Mouse (Mus musculus) thymus, adult 2 months (tissue): ENCODE data around the gene Mfsd4b5. TPM values are rescaled to one million over a fixed set of nuclear protein-coding genes. Genes with fewer than 3 reads are reported as not detected.

Experiments
- DNase-seq: peaks from one replicate; pipeline ENCODE4 v3.0.0; 2021
- H3K27ac ChIP-seq: fragments of 200-500 bp; 2 replicates; pipeline ENCODE4 v1.5.1; 2012; ENCODE audit warnings: low read length, control low read depth; ENCODE audit not compliant: control insufficient read depth, insufficient read depth
- H3K27me3 ChIP-seq: fragments of 200-500 bp; 2 replicates; pipeline ENCODE4 v1.6.1; 2012; ENCODE audit warnings: mild to moderate bottlenecking, low read length, moderate library complexity, mixed read lengths; ENCODE audit not compliant: control insufficient read depth, insufficient read depth
- H3K36me3 ChIP-seq: fragments of 200-500 bp; 2 replicates; pipeline ENCODE4 v1.6.1; 2012; ENCODE audit warnings: mild to moderate bottlenecking, low read length, moderate library complexity; ENCODE audit not compliant: control insufficient read depth, insufficient read depth
- H3K4me1 ChIP-seq: fragments of 200-500 bp; replicated peaks from 2 replicates; pipeline ENCODE4 v1.6.1; 2012; ENCODE audit warnings: low read length; ENCODE audit not compliant: control insufficient read depth, insufficient read depth
- H3K4me3 ChIP-seq: fragments of 200-500 bp; 2 replicates; pipeline ENCODE4 v1.5.1; 2012; ENCODE audit warnings: mild to moderate bottlenecking, low read length, control low read depth, moderate library complexity; ENCODE audit not compliant: control insufficient read depth, insufficient read depth
- CTCF ChIP-seq: fragments of 200-500 bp; IDR thresholded peaks from 2 replicates; pipeline ENCODE4 v1.5.1; 2012; ENCODE audit warnings: mild to moderate bottlenecking, control low read depth, low read length, moderate library complexity, borderline replicate concordance; ENCODE audit not compliant: control insufficient read depth, poor library complexity, insufficient read depth; ENCODE audit errors: extremely low read depth
- POLR2A ChIP-seq: fragments of 200-500 bp; IDR thresholded peaks from 2 replicates; pipeline ENCODE4 v1.6.1; 2012; ENCODE audit warnings: mild to moderate bottlenecking, low read length, control low read depth, moderate library complexity; ENCODE audit not compliant: control insufficient read depth, poor library complexity, insufficient read depth; ENCODE audit errors: extremely low read depth
- WGBS: fragments of 180-500 bp; shearing (Covaris S2); methylation state at CpG from one replicate; pipeline ENCODE4 v1.1.7; 2018; 5-methylcytosine and 5-hydroxymethylcytosine counted together
- polyA plus RNA-seq: library from polyadenylated mRNA; depleted of rRNA; stranded (reverse); fragments of >200 nt; gene quantifications from 2 replicates; pipeline ENCODE4 v1.2.3, GENCODE M21; 2012

Gene Mfsd4b5
- polyA plus RNA-seq, 1 experiment: 0.59 TPM

DNA sequence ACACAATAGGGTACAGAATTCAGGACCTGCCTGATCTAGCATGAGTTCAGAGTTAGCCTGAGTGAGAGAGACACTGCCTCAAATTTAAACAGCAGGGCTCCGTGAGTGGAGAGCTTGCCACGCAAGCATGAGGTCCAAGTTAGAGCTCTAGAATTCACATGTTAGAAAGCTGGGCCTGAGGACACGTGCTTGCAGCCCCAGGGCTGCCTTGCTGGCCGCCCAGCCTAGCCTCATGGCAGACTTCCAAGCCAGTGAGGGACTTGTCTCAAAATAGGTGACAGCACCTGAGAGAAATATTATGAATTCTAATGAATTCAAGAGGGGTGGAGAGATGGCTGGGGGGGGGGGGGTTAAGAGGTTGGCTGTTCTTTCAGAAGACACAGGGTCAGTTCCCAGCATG lies 21.5 kb upstream of the Mfsd4b5 start:
- 92% methylated on average over 4 of the region's 4 CpGs for WGBS

DNA sequence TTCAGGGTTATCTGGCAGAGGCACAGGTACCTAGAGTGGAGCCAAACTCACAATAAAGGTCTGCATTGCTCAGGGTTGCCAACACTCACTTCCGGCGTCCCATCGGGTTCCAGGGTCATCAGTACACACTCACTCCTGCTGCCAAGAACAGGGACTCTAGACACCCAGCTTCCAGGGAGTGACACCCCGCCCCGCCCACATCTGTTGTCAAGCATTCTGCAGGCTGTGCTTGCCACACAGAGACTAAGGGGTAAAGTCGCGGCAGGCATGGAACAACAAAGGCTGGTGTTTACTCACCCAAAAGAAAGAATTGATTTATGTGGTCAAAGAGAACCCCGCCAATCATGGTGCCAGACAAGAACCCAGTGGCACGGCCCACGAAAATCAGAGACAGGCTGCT lies 20.5 kb upstream of the Mfsd4b5 start:
- Histone ChIP-seq H3K27me3 (no peaks in the 10 kb centered on the region), H3K4me3 (no peak overlapping the region), H3K36me3 (no peaks in the 10 kb centered on the region), H3K27ac (no peak overlapping the region), H3K4me1 (peaks cover 6% of the 10 kb centered on the region; the same call in 1 of the 2 replicates)
- TF ChIP-seq CTCF (no peak), POLR2A (no peak)
- DNase-seq: no peak
- 67% methylated on average over 10 of the region's 10 CpGs for whole genome bisulfite sequencing

More for the DNA sequence above, 21.5 kb upstream of the Mfsd4b5 start:
- Histone ChIP-seq H3K27me3 (no peaks in the 10 kb centered on the region), H3K36me3 (no peaks in the 10 kb centered on the region), H3K27ac (no peak overlapping the region), H3K4me3 (no peak overlapping the region), H3K4me1 (peaks cover 6% of the 10 kb centered on the region; the same call in 1 of the 2 replicates)
- DNase-seq: no peak
- no peak for TF ChIP-seq CTCF

DNA sequence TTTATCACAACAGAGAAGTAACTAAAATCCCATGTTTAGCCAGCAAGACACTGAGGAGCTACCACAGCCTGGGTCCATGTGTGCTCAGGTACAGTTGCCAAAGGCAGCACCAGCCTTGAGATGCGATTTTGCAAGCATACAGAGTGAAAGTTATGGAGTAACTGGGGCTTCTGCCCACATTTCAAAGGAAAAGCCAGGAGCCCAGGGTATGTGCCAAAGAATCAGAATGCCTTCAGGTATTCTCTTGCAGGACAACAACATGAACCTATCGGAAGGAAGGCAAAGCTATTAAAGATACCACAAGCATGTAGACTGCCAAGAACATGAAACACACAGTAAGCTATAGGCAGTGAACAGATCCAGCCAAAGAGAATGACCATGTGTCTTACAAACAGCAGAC lies 14.3 kb upstream of the Mfsd4b5 start:
- H3K4me1 ChIP-seq: 0 out of 2 replicates have a peak, but pooled peaks cover 2% of the 10 kb centered on the region
- no peak for TF ChIP-seq POLR2A
- no peak for TF ChIP-seq CTCF
- DNase-seq: no peak
- 93% methylated on average over 2 of the region's 2 CpGs for WGBS
- H3K27ac ChIP-seq: no peak overlapping the region
- H3K4me3 ChIP-seq: no peak overlapping the region
- H3K27me3 ChIP-seq: no peaks in the 10 kb centered on the region
- no peaks in the 10 kb centered on the region for H3K36me3 ChIP-seq

DNA sequence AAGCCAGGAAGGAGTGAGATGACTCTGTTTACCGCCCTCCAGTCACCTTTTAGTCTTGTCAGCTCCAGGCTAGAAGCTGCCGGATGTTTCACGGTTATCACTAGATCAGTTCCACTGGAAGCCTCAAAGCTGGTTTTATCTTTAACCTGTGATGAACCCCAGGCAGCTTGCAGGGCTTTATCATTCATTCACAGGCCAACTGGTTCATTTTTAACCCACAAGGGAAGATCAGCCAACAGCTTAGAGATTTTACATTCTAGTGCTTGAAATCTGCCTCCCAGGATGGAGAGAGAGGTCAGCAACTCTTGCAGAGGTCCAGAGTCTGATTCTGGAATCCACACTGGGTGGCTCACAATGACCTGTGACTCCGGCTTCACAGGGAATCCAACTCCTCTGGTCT lies 4.7 kb upstream of the Mfsd4b5 start:
- H3K27me3 ChIP-seq: no peaks in the 10 kb centered on the region
- H3K4me3 ChIP-seq: no peak overlapping the region
- H3K4me1 ChIP-seq: peaks cover 9% of the 10 kb centered on the region
- WGBS: 51% methylated on average over 4 of the region's 4 CpGs
- H3K27ac ChIP-seq: no peak overlapping the region
- no peak for TF ChIP-seq POLR2A
- TF ChIP-seq CTCF: no peak
- peak; percentile 36 for DNase-seq
- H3K36me3 ChIP-seq: no peaks in the 10 kb centered on the region

DNA sequence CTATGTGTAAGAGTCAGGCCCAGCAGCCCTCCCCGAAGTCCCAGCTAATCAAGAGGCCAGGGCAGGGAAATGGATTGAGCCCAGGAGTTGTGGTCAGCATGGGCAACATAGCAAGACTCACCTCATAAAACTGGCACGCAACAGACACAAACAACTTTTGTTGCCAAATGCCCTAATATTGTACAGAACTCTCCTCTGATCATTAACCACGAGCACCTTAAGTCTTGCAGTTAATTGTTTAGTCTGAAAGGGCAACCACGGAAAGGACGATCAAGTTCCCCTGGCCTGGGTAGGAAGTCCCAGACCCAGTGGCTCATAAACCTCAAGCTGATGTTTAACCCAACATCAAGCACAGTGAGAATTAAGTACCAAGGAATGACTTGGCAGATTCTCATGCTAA lies 3.8 kb downstream of the Mfsd4b5 start:
- Histone ChIP-seq H3K27ac (no peak overlapping the region), H3K27me3 (no peaks in the 10 kb centered on the region), H3K36me3 (no peaks in the 10 kb centered on the region), H3K4me1 (no peaks in the 10 kb centered on the region), H3K4me3 (no peak overlapping the region)
- 48% methylated on average over 5 of the region's 5 CpGs for WGBS
- DNase-seq: no peak
- TF ChIP-seq POLR2A (no peak), CTCF (no peak)

DNA sequence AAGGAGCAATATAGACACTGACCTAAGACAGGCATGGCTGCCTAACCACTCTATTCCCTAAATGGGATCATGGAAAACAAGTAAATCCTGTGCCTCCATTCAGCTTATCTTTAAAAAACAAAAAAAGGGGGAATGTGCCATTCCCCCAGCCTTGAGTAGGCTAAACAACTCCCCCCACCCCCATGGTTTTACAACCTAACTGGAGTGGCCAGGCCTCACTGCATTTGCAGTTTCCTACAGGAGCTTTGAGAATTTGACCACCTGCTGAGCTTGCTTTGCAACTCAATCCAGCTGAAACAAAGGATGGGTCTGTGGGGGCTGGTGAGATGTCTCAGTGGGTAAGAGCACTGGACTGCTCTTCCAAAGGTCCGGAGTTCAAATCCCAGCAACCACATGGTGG lies 8.2 kb downstream of the Mfsd4b5 start:
- no peak overlapping the region for H3K4me3 ChIP-seq
- TF ChIP-seq CTCF (no peak), POLR2A (no peak)
- no peaks in the 10 kb centered on the region for H3K36me3 ChIP-seq
- 97% methylated on average over 1 of the region's 1 CpGs for WGBS
- H3K4me1 ChIP-seq: no peaks in the 10 kb centered on the region
- H3K27ac ChIP-seq: no peak overlapping the region
- no peaks in the 10 kb centered on the region for H3K27me3 ChIP-seq
- DNase-seq: no peak

DNA sequence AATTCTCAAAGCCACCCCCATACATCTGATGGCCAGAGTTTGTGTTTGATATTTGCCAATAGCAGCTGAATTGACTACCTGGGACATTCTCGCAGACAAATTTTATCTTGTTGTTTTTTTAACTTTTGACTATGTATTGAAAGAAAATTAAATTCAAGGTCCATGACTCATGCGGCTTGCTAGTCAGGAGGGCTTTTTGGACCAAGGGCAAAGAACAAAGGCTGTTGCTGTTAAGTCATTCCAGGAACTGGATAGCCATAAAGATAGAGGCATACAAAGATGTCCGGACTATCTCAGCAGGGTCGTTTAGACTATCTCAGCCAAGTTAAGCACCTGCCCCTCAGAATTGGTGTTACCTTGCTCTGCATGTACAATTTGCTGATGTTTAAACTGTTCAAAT lies 9.1 kb downstream of the Mfsd4b5 start:
- no peak for DNase-seq
- 98% methylated on average over 4 of the region's 4 CpGs for WGBS
- no peak overlapping the region for H3K27ac ChIP-seq
- H3K27me3 ChIP-seq: no peaks in the 10 kb centered on the region
- H3K4me1 ChIP-seq: no peaks in the 10 kb centered on the region
- H3K36me3 ChIP-seq: no peaks in the 10 kb centered on the region
- no peak overlapping the region for H3K4me3 ChIP-seq
- TF ChIP-seq POLR2A (no peak), CTCF (no peak)

DNA sequence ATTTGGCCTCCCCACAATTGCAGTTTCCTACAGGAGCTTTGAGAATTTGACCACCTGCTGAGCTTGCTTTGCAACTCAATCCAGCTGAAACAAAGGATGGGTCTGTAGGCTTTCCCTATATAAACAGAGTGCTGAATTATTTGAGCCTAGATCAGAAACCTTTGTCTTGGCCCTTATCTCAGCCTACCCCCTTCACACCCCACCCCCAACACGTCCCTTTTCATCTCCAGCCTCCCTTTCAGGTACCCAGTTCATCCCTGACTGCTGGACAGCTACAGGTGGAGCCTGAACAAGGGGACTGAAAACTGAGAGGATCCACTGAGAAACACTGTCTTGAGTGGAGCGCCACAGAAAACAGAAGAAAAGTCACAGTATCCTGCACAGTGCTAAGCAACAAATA lies 10.7 kb downstream of the Mfsd4b5 start:
- TF ChIP-seq CTCF (no peak), POLR2A (no peak)
- no peak overlapping the region for H3K4me3 ChIP-seq
- DNase-seq: no peak
- H3K36me3 ChIP-seq: no peaks in the 10 kb centered on the region
- WGBS: 77% methylated on average over 2 of the region's 2 CpGs
- no peak overlapping the region for H3K27ac ChIP-seq
- no peaks in the 10 kb centered on the region for H3K4me1 ChIP-seq
- no peaks in the 10 kb centered on the region for H3K27me3 ChIP-seq
